Mouse (Mus musculus): Measurements from ENCODE around the gene Arhgap45.

DNA sequence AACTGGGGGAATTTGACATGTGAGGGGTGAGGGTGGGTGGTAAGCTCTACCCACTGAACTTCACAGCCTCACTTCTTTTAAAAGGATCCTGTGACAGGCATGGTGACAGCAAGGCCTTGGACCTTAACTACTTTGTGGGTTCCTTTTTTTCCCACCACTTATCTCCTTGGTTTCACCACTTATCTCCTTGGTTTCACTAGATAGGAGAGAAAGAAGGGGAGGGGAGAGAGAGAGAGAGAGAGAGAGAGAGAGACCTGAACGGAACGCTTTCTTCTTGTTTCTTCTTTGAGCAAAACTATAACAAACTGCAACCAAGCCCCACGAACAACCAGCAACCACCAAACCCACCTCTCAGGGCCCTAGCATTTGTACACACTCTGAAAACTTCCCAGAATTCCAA lies 32.4 kb downstream of the Arhgap45 start:
- TF ChIP-seq FLI1 (IDR thresholded peaks at IDR 0.05; ENCODE audit: low read length) (no peak), GATA1 (IDR thresholded peaks at IDR 0.05; ENCODE audit: borderline replicate concordance, low read length) (no peak)

All from megakaryocyte, embryonic 14.5 days (primary cell).